Mouse (Mus musculus): ENCODE data around the gene Tha1. TPM values are rescaled to one million over a fixed set of nuclear protein-coding genes. Genes with fewer than 3 reads are reported as not detected.

Tha1 gene
- polyA plus RNA-seq, 1 experiment, result not detected

- Histone ChIP-seq H3K4me3 (ENCODE audit: insufficient read depth, low read depth, low read length) (no peak overlapping the region), H3K27ac (ENCODE audit: insufficient read depth, low read depth, low read length) (no peak overlapping the region), H3K4me1 (ENCODE audit: control insufficient read depth, insufficient read depth, low read length) (peaks cover 26% of the 10 kb centered on the region)
- TF ChIP-seq POLR2A (IDR thresholded peaks at IDR 0.05; ENCODE audit: insufficient read depth, low read depth, low read length) (no peak), CTCF (IDR thresholded peaks at IDR 0.05; ENCODE audit: insufficient read depth, low read depth, low read length) (no peak)
- 59% methylated on average over 20 of the region's 20 CpGs for WGBS
These were observed 15.0 kb upstream of the Tha1 start for GRCm38 (mm10) chr11:117888168-117888852.

GRCm38 (mm10) chr11:117886000-117886399, 12.7 kb upstream of the Tha1 start:
- no peak overlapping the region for H3K4me3 ChIP-seq (ENCODE audit: insufficient read depth, low read depth, low read length)
- 82% methylated on average over 5 of the region's 5 CpGs for WGBS
- TF ChIP-seq POLR2A (IDR thresholded peaks at IDR 0.05; ENCODE audit: insufficient read depth, low read depth, low read length) (no peak), CTCF (IDR thresholded peaks at IDR 0.05; ENCODE audit: insufficient read depth, low read depth, low read length) (no peak)
- peaks cover 30% of the 10 kb centered on the region for H3K4me1 ChIP-seq (ENCODE audit: control insufficient read depth, insufficient read depth, low read length)
- no peak overlapping the region for H3K27ac ChIP-seq (ENCODE audit: insufficient read depth, low read depth, low read length)

DNA sequence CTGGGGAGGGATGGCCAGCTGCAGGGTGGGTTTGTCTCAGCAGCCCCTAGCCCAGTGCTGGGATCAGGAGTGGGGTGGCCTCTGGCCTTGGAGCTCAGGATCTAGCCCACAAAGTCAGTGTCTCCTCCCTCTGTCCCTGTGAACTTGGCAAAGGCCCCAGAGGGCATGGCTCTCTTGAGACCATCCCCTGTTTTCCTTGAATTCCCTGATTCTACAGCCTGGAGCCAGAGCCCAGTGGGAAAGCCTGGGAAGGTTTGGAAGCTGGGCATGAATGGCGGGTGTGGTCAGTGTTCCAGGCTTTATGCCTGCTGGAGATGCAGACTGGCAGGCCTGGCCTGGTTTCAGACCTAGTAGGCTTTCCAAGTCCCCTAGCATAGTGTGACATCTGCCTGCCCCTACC, 8.9 kb upstream of the Tha1 start:
- WGBS, result 71% methylated on average over 1 of the region's 1 CpGs
- no peak for TF ChIP-seq POLR2A (IDR thresholded peaks at IDR 0.05; ENCODE audit: insufficient read depth, low read depth, low read length)
- TF ChIP-seq CTCF (IDR thresholded peaks at IDR 0.05; ENCODE audit: insufficient read depth, low read depth, low read length), result no peak
- Histone ChIP-seq H3K4me1 (ENCODE audit: control insufficient read depth, insufficient read depth, low read length) (peaks cover 12% of the 10 kb centered on the region), H3K27ac (ENCODE audit: insufficient read depth, low read depth, low read length) (no peak overlapping the region), H3K4me3 (ENCODE audit: insufficient read depth, low read depth, low read length) (no peak overlapping the region)

GRCm38 (mm10) chr11:117881787-117882186, 8.5 kb upstream of the Tha1 start:
- Histone ChIP-seq H3K27ac (ENCODE audit: insufficient read depth, low read depth, low read length) (no peak overlapping the region), H3K4me1 (ENCODE audit: control insufficient read depth, insufficient read depth, low read length) (peaks cover 12% of the 10 kb centered on the region)
- no peak for TF ChIP-seq POLR2A (IDR thresholded peaks at IDR 0.05; ENCODE audit: insufficient read depth, low read depth, low read length)
- no peak for TF ChIP-seq CTCF (IDR thresholded peaks at IDR 0.05; ENCODE audit: insufficient read depth, low read depth, low read length)

DNA sequence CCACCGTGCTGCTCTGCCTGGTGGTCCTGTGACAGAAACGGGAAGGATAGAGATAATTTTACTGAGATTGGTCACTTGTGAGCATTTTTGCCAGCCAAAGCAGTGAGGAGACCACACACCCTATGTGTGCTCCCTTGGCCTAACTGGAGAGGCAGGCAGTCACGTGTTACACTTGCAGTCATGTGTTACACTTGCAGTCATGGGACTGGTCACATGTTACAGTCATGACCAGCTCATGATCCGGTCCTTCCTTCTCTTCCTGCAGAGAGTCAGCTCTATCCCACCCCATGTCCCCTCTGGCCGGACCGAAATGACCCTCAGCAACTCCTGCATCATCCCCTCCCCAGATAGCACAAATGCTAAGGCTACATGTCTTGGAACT, 7.7 kb upstream of the Tha1 start:
- WGBS, result 89% methylated on average over 6 of the region's 6 CpGs
- no peak overlapping the region for H3K4me3 ChIP-seq (ENCODE audit: insufficient read depth, low read depth, low read length)
- peaks cover 12% of the 10 kb centered on the region for H3K4me1 ChIP-seq (ENCODE audit: control insufficient read depth, insufficient read depth, low read length)
- H3K27ac ChIP-seq (ENCODE audit: insufficient read depth, low read depth, low read length), result no peak overlapping the region
- no peak for TF ChIP-seq CTCF (IDR thresholded peaks at IDR 0.05; ENCODE audit: insufficient read depth, low read depth, low read length)
- TF ChIP-seq POLR2A (IDR thresholded peaks at IDR 0.05; ENCODE audit: insufficient read depth, low read depth, low read length), result no peak

More at GRCm38 (mm10) chr11:117881787-117882186, 8.5 kb upstream of the Tha1 start:
- WGBS, result 39% methylated on average over 8 of the region's 8 CpGs
- H3K4me3 ChIP-seq (ENCODE audit: insufficient read depth, low read depth, low read length), result no peak overlapping the region

GRCm38 (mm10) chr11:117880336-117880976, 7.2 kb upstream of the Tha1 start:
- Histone ChIP-seq H3K4me1 (ENCODE audit: control insufficient read depth, insufficient read depth, low read length) (peaks cover 12% of the 10 kb centered on the region), H3K4me3 (ENCODE audit: insufficient read depth, low read depth, low read length) (no peak overlapping the region), H3K27ac (ENCODE audit: insufficient read depth, low read depth, low read length) (no peak overlapping the region)
- no peak for TF ChIP-seq CTCF (IDR thresholded peaks at IDR 0.05; ENCODE audit: insufficient read depth, low read depth, low read length)
- TF ChIP-seq POLR2A (IDR thresholded peaks at IDR 0.05; ENCODE audit: insufficient read depth, low read depth, low read length), result no peak
- WGBS, result 92% methylated on average over 9 of the region's 9 CpGs

GRCm38 (mm10) chr11:117879676-117880075, 6.4 kb upstream of the Tha1 start:
- no peak overlapping the region for H3K4me3 ChIP-seq (ENCODE audit: insufficient read depth, low read depth, low read length)
- 94% methylated on average over 6 of the region's 6 CpGs for WGBS
- no peak overlapping the region for H3K27ac ChIP-seq (ENCODE audit: insufficient read depth, low read depth, low read length)
- TF ChIP-seq POLR2A (IDR thresholded peaks at IDR 0.05; ENCODE audit: insufficient read depth, low read depth, low read length) (no peak), CTCF (IDR thresholded peaks at IDR 0.05; ENCODE audit: insufficient read depth, low read depth, low read length) (no peak)
- H3K4me1 ChIP-seq (ENCODE audit: control insufficient read depth, insufficient read depth, low read length), result peaks cover 12% of the 10 kb centered on the region

GRCm38 (mm10) chr11:117878892-117879291, 5.6 kb upstream of the Tha1 start:
- peaks cover 12% of the 10 kb centered on the region for H3K4me1 ChIP-seq (ENCODE audit: control insufficient read depth, insufficient read depth, low read length)
- TF ChIP-seq POLR2A (IDR thresholded peaks at IDR 0.05; ENCODE audit: insufficient read depth, low read depth, low read length), result no peak
- no peak for TF ChIP-seq CTCF (IDR thresholded peaks at IDR 0.05; ENCODE audit: insufficient read depth, low read depth, low read length)
- 29% methylated on average over 8 of the region's 8 CpGs for WGBS
- no peak overlapping the region for H3K4me3 ChIP-seq (ENCODE audit: insufficient read depth, low read depth, low read length)
- no peak overlapping the region for H3K27ac ChIP-seq (ENCODE audit: insufficient read depth, low read depth, low read length)

DNA sequence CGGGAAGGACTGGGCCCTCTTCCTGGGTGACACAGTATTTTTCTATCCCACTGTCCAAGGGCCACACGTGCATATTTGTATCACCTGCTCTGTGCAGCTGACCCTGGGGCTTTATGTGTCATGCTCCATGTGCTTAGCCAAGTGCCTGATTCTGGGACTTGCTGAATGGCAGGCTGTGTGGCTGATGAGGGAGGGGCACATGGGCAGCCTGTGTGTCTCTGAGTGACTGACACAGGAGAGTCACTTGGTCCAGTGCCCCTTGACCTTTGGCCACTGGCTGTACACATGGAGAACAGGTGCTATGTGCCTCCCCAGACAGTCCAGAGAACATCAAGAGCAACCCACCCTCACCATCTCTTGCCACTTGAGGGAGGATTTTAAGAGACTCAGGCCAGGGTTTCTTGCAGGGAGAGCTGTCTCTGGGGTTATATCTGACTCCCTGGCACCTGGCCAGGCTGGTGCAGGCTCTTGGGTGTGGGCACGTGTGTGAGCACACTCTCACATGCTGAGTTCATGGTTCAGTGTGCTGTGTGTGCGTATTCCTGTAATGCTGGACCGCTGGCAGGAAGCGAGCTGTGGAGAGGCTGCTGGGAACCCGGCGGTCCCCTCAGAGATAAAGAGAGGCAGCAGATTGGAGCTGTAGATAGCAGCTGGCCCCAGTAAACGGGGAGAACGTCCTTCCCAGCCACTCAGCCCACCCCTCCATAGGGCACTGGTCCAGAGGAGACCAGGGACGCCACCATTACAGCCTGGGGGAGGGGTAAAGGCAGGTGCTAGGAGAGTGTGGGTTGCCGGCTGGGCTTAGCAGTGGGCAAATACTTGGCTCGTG, 4.8 kb upstream of the Tha1 start:
- WGBS, result 18% methylated on average over 13 of the region's 13 CpGs

More for the DNA sequence above, 4.8 kb upstream of the Tha1 start:
- Histone ChIP-seq H3K27ac (ENCODE audit: insufficient read depth, low read depth, low read length) (no peak overlapping the region), H3K4me1 (ENCODE audit: control insufficient read depth, insufficient read depth, low read length) (peaks cover 12% of the 10 kb centered on the region), H3K4me3 (ENCODE audit: insufficient read depth, low read depth, low read length) (no peak overlapping the region)
- TF ChIP-seq POLR2A (IDR thresholded peaks at IDR 0.05; ENCODE audit: insufficient read depth, low read depth, low read length) (no peak), CTCF (IDR thresholded peaks at IDR 0.05; ENCODE audit: insufficient read depth, low read depth, low read length) (no peak)

All from olfactory bulb, adult 2 months (tissue).